Comparison of ENCODE assay signal across 12 mouse cellular contexts in genomic region chr5:134209931-134210554, GRCm38 (mm10). TPM values are rescaled to one million over a fixed set of nuclear protein-coding genes. Genes with fewer than 3 reads are reported as not detected.
DNase-seq lines count a peak whose midpoint lies in the region; ATAC-seq and TF ChIP-seq lines count a peak whose summit lies in the region.
"Had no signal": no experiment of that assay in that cellular context is flagged by ENCODE, and none has a peak within 500 bp of the region (broad histone marks: within the 10 kb centered on the region; RNA-seq: fewer than 3 reads in every experiment).

No protein-coding gene starts in this region.

- no peak overlapping the region for H3K9ac ChIP-seq in heart, embryonic 11.5 days (ENCODE audit: low read depth, low read length)
- H3K9ac ChIP-seq in liver, embryonic 14.5 days (replicated peaks), result no peak overlapping the region

- no peak for DNase-seq in heart, postnatal 14 days
- DNase-seq in kidney, adult 9 months, result peak; percentile 74
- no peak for DNase-seq in liver, embryonic 14.5 days (ENCODE audit: low read depth in 3 of 3, low spot score in 3 of 3)
- peak; percentile 60 to 82 for DNase-seq in lung, postnatal 4 days
- DNase-seq in frontal cortex, postnatal 36 days (ENCODE audit: low spot score in 2 of 2), result no peak
- no peak for DNase-seq in layer of hippocampus, adult 11-12 months (ENCODE audit: low spot score)
- DNase-seq in thymus, postnatal 10 days (ENCODE audit: low spot score in 2 of 2), result no peak
- DNase-seq: cerebellum, adult 8-10 months; right cerebral cortex, postnatal 25 days had no signal

- intact Hi-C loops in heart, postnatal 14 days (cut with DNase I), result no loop called here

- ATAC-seq in heart, embryonic 11.5 days (replicated peaks; ENCODE audit: insufficient number of reproducible peaks, low FRiP score, low TSS enrichment), result 0 out of 2 replicates have a peak, but pooled peaks have one; percentile 18
- 0 out of 2 replicates have a peak, but pooled peaks have one; percentile 41 for ATAC-seq in liver, embryonic 14.5 days (ENCODE audit: insufficient read depth)
- ATAC-seq: Patski had no signal

- no peaks in the 10 kb centered on the region for H3K9me3 ChIP-seq in heart, embryonic 11.5 days (replicated peaks; ENCODE audit: control insufficient read depth, low read length)
- no peaks in the 10 kb centered on the region for H3K9me3 ChIP-seq in liver, embryonic 14.5 days (ENCODE audit: control insufficient read depth, low read length)

- 0 out of 2 replicates have a peak overlapping the region, but pooled peaks have one; percentile 2 for H3K27ac ChIP-seq in heart, embryonic 11.5 days (ENCODE audit: low read depth, low read length)
- H3K27ac ChIP-seq in liver, embryonic 14.5 days, result no peak overlapping the region
- H3K27ac ChIP-seq: heart, embryonic 10.5 days had no signal

- 0 out of 2 replicates have a peak, but pooled peaks have one; percentile 2 for TF ChIP-seq CTCF in liver, embryonic 14.5 days (IDR thresholded peaks at IDR 0.05; ENCODE audit: low read depth)

- H3K4me2 ChIP-seq in heart, embryonic 11.5 days, result no peak overlapping the region
- H3K4me2 ChIP-seq in liver, embryonic 14.5 days (ENCODE audit: low read depth), result no peak overlapping the region

- no peak for TF ChIP-seq EP300 in liver, embryonic 14.5 days (IDR thresholded peaks at IDR 0.05; ENCODE audit: low read depth)

- 42% methylated on average over 11 of the region's 11 CpGs for WGBS in heart, embryonic 11.5 days (ENCODE audit: insufficient replicate concordance)
- WGBS in liver, embryonic 14.5 days (ENCODE audit: insufficient replicate concordance), result 40% methylated on average over 11 of the region's 11 CpGs

- H3K27me3 ChIP-seq in heart, embryonic 11.5 days (ENCODE audit: control insufficient read depth, insufficient read depth, low read length), result no peaks in the 10 kb centered on the region
- H3K27me3 ChIP-seq in liver, embryonic 14.5 days (ENCODE audit: control insufficient read depth, insufficient read depth, low read length), result no peaks in the 10 kb centered on the region
- H3K27me3 ChIP-seq: Patski had no signal

- H3K4me1 ChIP-seq in heart, embryonic 11.5 days (ENCODE audit: control insufficient read depth, insufficient read depth, low read length), result no peaks in the 10 kb centered on the region
- H3K4me1 ChIP-seq in liver, embryonic 14.5 days (replicated peaks; ENCODE audit: control insufficient read depth in 2 of 2, insufficient read depth in 2 of 2, low read length in 1 of 2), result peaks cover 0 to 6% of the 10 kb centered on the region in 2 experiments; a peak in 1 of 4 replicates

- no peaks in the 10 kb centered on the region for H3K36me3 ChIP-seq in heart, embryonic 11.5 days (ENCODE audit: control insufficient read depth, insufficient read depth, low read length)
- no peaks in the 10 kb centered on the region for H3K36me3 ChIP-seq in liver, embryonic 14.5 days (replicated peaks; ENCODE audit: control insufficient read depth, insufficient read depth, low read depth)

- H3K4me3 ChIP-seq in heart, embryonic 11.5 days (ENCODE audit: low read depth, low read length), result no peak overlapping the region
- no peak overlapping the region for H3K4me3 ChIP-seq in liver, embryonic 14.5 days (ENCODE audit: insufficient read depth in 1 of 2, low read depth in 2 of 2, low read length in 2 of 2)
- H3K4me3 ChIP-seq: heart, embryonic 10.5 days had no signal

RNA-seq across cellular contexts. Expression of gene Ncf1, which starts 19.4 kb away (rescaled TPM):
- 1.8 and 2.2 TPM in 2 replicates for polyA plus RNA-seq in heart, embryonic 11.5 days (2014; fragmentation: Nextera tagmentation; extraction: Ambion mirVana)
- 1 to 10 TPM; 6.0 to 7.1 TPM for total RNA-seq in heart, postnatal 14 days (2021)
- polyA plus RNA-seq in liver, embryonic 14.5 days (2012; rRNA removed), result 7.7 and 9.8 TPM in 2 replicates
- polyA plus RNA-seq in liver, embryonic 14.5 days (2014; fragmentation: Nextera tagmentation; extraction: Ambion mirVana), result 9.8 and 11.1 TPM in 2 replicates

RNA-seq across cellular contexts. Expression of gene Gtf2ird2, which starts 26.2 kb away (rescaled TPM):
- polyA plus RNA-seq in heart, embryonic 11.5 days (2014; fragmentation: Nextera tagmentation; extraction: Ambion mirVana), result 5.3 and 6.5 TPM in 2 replicates
- total RNA-seq in heart, postnatal 14 days (2021), result 1 to 10 TPM; 6.6 to 8.6 TPM
- 2.0 TPM in 2 replicates for polyA plus RNA-seq in liver, embryonic 14.5 days (2012; rRNA removed)
- polyA plus RNA-seq in liver, embryonic 14.5 days (2014; fragmentation: Nextera tagmentation; extraction: Ambion mirVana), result 1.1 and 1.2 TPM in 2 replicates

RNA-seq across cellular contexts. Expression of gene Rcc1l, which starts 33.5 kb away (rescaled TPM):
- polyA plus RNA-seq in heart, embryonic 11.5 days (2014; fragmentation: Nextera tagmentation; extraction: Ambion mirVana), result 21.0 and 21.8 TPM in 2 replicates
- total RNA-seq in heart, postnatal 14 days (2021), result 10 to 100 TPM; 25.3 to 25.8 TPM
- 6.5 and 8.4 TPM in 2 replicates for polyA plus RNA-seq in liver, embryonic 14.5 days (2012; rRNA removed)
- polyA plus RNA-seq in liver, embryonic 14.5 days (2014; fragmentation: Nextera tagmentation; extraction: Ambion mirVana), result 11.1 and 11.2 TPM in 2 replicates

Comparison
In these comparisons a context has a peak if more than half of its experiments do, and no peak if none do; other contexts are left out.
1. DNase-seq: peak in kidney, adult 9 months (single experiment) and lung, postnatal 4 days (2 of 2); none in heart, postnatal 14 days (0 of 2), liver, embryonic 14.5 days (0 of 3), frontal cortex, postnatal 36 days (0 of 2), layer of hippocampus, adult 11-12 months (single experiment) and thymus, postnatal 10 days (0 of 2).